Mouse (Mus musculus) stomach, postnatal 0 days (tissue): ENCODE data around the gene Tcn2.

Experiments
- CTCF ChIP-seq: IDR thresholded peaks from 2 replicates; pipeline ENCODE4 v1.5.1; 2016; ENCODE audit warnings: antibody characterized with exemption, low read depth, mild to moderate bottlenecking, moderate library complexity
- EP300 ChIP-seq: optimal IDR thresholded peaks from 2 replicates; pipeline ENCODE3; 2016; ENCODE audit warnings: antibody characterized with exemption

GRCm38 (mm10) chr11:3963610-3964415 lies 31.9 kb upstream of the Tcn2 start, which contains the start of gene Pes1:
- TF ChIP-seq CTCF = 0 out of 2 replicates have a peak, but pooled peaks have one; percentile 10
- TF ChIP-seq EP300 = peak; percentile 97
